Mouse (Mus musculus) lung, postnatal 0 days (tissue): Measurements from ENCODE around the gene Prps2.

Experiments
- CTCF ChIP-seq: IDR thresholded peaks from 2 replicates; pipeline ENCODE4 v1.5.1; 2016; ENCODE audit warnings: antibody characterized with exemption, mild to moderate bottlenecking
- EP300 ChIP-seq: IDR thresholded peaks from 2 replicates; pipeline ENCODE4 v1.6.1; 2016; ENCODE audit warnings: antibody characterized with exemption, mild to moderate bottlenecking, control low read depth

DNA sequence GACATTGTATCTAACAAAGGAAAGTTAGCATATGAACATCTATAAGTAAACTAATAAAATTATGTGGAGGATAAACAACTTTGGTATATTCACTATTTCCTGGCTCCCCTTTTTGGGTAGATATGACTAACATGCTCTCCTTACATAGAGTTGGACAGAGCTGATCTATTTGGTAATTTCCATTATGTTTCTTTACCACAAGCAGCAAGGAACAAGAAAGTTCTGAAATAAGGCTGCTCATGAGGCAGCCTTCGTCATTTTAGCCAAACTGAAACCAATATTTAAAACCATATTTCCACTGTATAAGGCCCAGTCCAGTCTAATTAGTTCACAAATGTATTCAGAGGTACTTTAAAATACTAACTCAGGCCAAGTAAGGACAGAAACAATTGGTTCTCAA is 36.1 kb downstream of the Prps2 start:
- TF ChIP-seq CTCF (no peak), EP300 (no peak)
